Mouse (Mus musculus): Measurements from ENCODE around the gene Fbxw8.
A peak's percentile ranks its signal among the peaks of the same experiment; 100 is the strongest.

DNA sequence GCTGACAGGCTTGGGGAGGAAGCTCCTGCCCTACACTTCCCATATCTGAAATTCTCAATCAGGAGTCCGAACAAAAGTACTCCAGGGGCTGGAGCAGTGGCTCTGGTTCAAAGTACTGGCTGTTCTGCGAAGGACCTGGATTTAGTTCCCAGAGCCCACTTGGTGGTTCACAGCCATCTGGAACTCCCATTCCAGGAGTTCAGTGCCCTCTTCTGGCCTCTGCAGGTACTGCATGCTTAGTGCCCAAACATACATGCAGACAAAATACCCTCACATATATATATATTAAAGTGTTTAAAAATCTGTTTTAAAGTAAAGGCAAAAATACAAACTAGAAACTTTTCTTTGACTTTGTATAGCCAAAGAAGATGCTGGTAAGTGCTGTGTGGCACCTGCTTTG, 64.4 kb downstream of the Fbxw8 start:
- TF ChIP-seq CTCF (IDR thresholded peaks at IDR 0.05; ENCODE audit: low read depth): peak; percentile 75
- TF ChIP-seq EP300 (IDR thresholded peaks at IDR 0.05; ENCODE audit: low read depth): no peak

Measured in liver, embryonic 14.5 days (tissue).